Mouse (Mus musculus): ENCODE results near the gene Ssh1. TPM values are rescaled to one million over a fixed set of nuclear protein-coding genes. Genes with fewer than 3 reads are reported as not detected.

The Ssh1 gene
- polyA plus RNA-seq, 1 experiment from 2014 or later = 29.9 TPM

DNA sequence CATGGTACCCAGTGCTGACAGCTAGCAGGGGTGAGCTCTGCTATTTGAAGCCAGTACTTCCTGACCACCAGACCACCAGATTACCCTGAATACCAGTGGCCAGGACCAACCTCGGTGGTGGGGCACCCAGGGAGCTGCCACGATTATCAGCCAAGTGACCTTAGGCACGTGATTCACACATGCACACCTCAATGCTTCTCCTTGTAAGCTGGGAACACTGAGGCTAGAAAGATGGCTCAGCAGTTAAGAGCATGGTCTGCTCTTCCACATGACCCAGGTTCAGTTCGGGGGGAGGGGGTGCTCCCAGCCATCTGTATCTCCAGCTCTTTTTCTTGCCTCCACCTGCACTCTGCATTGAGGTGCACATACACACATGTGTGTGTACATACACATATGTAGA is 15.4 kb upstream of the Ssh1 start:
- no peak overlapping the region for H3K9ac ChIP-seq
- TF ChIP-seq CTCF (IDR thresholded peaks at IDR 0.05; ENCODE audit: low read depth) = no peak
- H3K36me3 ChIP-seq (ENCODE audit: insufficient read depth) = no peaks in the 10 kb centered on the region
- WGBS = 56% methylated on average over 4 of the region's 4 CpGs
- H3K27me3 ChIP-seq (ENCODE audit: insufficient read depth, low read length) = no peaks in the 10 kb centered on the region
- H3K4me3 ChIP-seq (ENCODE audit: low read depth, low read length) = no peak overlapping the region
- H3K4me1 ChIP-seq (ENCODE audit: insufficient read depth) = no peaks in the 10 kb centered on the region
- no peak for ATAC-seq (ENCODE audit: insufficient read depth)
- no peak for DNase-seq
- no peak overlapping the region for H3K4me2 ChIP-seq
- no peak overlapping the region for H3K27ac ChIP-seq (ENCODE audit: low read depth)
- H3K9me3 ChIP-seq (ENCODE audit: low read depth, low read length) = no peaks in the 10 kb centered on the region

DNA sequence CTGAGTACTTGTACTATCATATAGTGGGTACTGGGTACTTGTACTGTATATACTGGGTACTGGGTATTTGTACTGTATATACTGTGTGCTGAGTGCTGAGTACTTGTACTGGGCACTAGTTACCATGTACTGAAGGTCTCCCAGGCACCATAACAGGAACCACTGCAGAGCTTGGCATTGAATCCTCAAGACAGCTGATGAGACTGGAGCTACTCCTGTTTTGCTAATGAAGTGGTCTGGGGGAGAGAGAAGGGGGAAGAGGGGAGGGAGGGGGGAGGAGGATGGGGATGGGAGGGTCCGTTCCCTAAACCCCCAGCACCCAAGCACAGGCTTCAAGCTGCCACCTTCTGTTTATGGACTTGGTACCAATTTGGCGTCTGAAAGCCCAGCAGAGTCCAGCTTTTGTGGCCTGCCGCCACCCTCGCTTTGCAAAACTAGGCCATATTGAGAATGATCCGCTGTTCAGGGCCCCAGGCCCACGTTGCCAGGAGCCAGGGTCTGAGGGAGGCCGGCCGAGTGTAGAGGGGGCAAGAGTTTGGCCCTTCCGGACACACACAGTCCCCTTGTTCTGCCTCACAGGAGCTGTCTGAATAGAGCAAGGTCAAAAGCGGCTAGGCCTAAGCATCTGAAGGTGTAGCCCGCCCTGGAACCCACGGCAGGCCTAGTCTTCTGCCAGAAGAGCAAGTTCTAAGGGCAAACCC is 14.2 kb upstream of the Ssh1 start:
- no peak for DNase-seq
- Histone ChIP-seq H3K4me1 (ENCODE audit: insufficient read depth) (no peaks in the 10 kb centered on the region), H3K9me3 (ENCODE audit: low read depth, low read length) (no peaks in the 10 kb centered on the region), H3K27ac (ENCODE audit: low read depth) (no peak overlapping the region), H3K4me2 (no peak overlapping the region), H3K9ac (no peak overlapping the region), H3K4me3 (ENCODE audit: low read depth, low read length) (no peak overlapping the region), H3K36me3 (ENCODE audit: insufficient read depth) (no peaks in the 10 kb centered on the region), H3K27me3 (ENCODE audit: insufficient read depth, low read length) (no peaks in the 10 kb centered on the region)
- ATAC-seq (ENCODE audit: insufficient read depth) = no peak
- TF ChIP-seq CTCF (IDR thresholded peaks at IDR 0.05; ENCODE audit: low read depth) = no peak
- 76% methylated on average over 12 of the region's 12 CpGs for whole genome bisulfite sequencing

GRCm38 (mm10) chr5:114006974-114007373 is 13.3 kb upstream of the Ssh1 start:
- Histone ChIP-seq H3K4me3 (ENCODE audit: low read depth, low read length) (no peak overlapping the region), H3K4me1 (ENCODE audit: insufficient read depth) (no peaks in the 10 kb centered on the region), H3K9ac (no peak overlapping the region), H3K4me2 (no peak overlapping the region), H3K36me3 (ENCODE audit: insufficient read depth) (no peaks in the 10 kb centered on the region), H3K9me3 (ENCODE audit: low read depth, low read length) (no peaks in the 10 kb centered on the region), H3K27ac (ENCODE audit: low read depth) (no peak overlapping the region), H3K27me3 (ENCODE audit: insufficient read depth, low read length) (no peaks in the 10 kb centered on the region)
- ATAC-seq (ENCODE audit: insufficient read depth) = no peak
- TF ChIP-seq CTCF (IDR thresholded peaks at IDR 0.05; ENCODE audit: low read depth) = no peak
- WGBS = 67% methylated on average over 4 of the region's 4 CpGs
- DNase-seq = no peak

- 85% methylated on average over 5 of the region's 5 CpGs for WGBS
- ATAC-seq (ENCODE audit: insufficient read depth) = no peak
- no peaks in the 10 kb centered on the region for H3K36me3 ChIP-seq (ENCODE audit: insufficient read depth)
- no peaks in the 10 kb centered on the region for H3K9me3 ChIP-seq (ENCODE audit: low read depth, low read length)
- no peak overlapping the region for H3K27ac ChIP-seq (ENCODE audit: low read depth)
- TF ChIP-seq CTCF (IDR thresholded peaks at IDR 0.05; ENCODE audit: low read depth) = no peak
- H3K4me3 ChIP-seq (ENCODE audit: low read depth, low read length) = no peak overlapping the region
- no peak overlapping the region for H3K9ac ChIP-seq
- DNase-seq = no peak
- no peak overlapping the region for H3K4me2 ChIP-seq
- H3K4me1 ChIP-seq (ENCODE audit: insufficient read depth) = no peaks in the 10 kb centered on the region
- no peaks in the 10 kb centered on the region for H3K27me3 ChIP-seq (ENCODE audit: insufficient read depth, low read length)
Measured at GRCm38 (mm10) chr5:114005100-114005499, 11.4 kb upstream of the Ssh1 start.

DNA sequence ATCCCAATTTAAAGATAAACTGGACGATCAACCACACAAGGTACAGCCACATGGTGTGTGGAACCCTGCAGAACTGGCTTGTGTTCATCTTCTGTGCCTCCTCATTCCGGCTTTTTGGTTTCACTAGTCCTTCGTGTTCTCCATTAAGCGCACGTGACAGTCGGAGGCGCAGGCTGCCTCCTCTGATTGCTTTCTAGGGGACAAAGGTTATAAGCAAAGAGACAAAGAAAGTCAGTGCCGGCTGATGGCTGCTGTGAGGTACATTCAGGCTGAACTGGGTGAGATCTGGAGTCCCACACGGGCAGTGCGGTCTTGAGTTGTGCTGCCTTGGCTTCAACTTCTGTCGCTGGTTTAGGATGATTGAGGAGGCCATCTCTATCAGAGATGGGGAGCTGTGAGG is 10.9 kb upstream of the Ssh1 start:
- no peaks in the 10 kb centered on the region for H3K9me3 ChIP-seq (ENCODE audit: low read depth, low read length)

GRCm38 (mm10) chr5:114003542-114003941 is 9.8 kb upstream of the Ssh1 start, which contains the start of gene Dao:
Gene Dao, plus strand, starts transcription at chr5:114003703.
- no peak for TF ChIP-seq CTCF (IDR thresholded peaks at IDR 0.05; ENCODE audit: low read depth)
- no peak for ATAC-seq (ENCODE audit: insufficient read depth)
- WGBS = 48% methylated on average over 5 of the region's 5 CpGs
- H3K9ac ChIP-seq = no peak within 1 kb of the TSS
- no peak within 1 kb of the TSS for H3K27ac ChIP-seq (ENCODE audit: low read depth)
- no peak within 1 kb of the TSS for H3K4me3 ChIP-seq (ENCODE audit: low read depth, low read length)
- no peak for DNase-seq
- no peaks in the 10 kb centered on the region for H3K4me1 ChIP-seq (ENCODE audit: insufficient read depth)
- H3K36me3 ChIP-seq (ENCODE audit: insufficient read depth) = no peaks in the 10 kb centered on the region
- no peak within 1 kb of the TSS for H3K4me2 ChIP-seq
- H3K27me3 ChIP-seq (ENCODE audit: insufficient read depth, low read length) = no peaks in the 10 kb centered on the region
- H3K9me3 ChIP-seq (ENCODE audit: low read depth, low read length) = no peaks in the 10 kb centered on the region

More for the DNA sequence above, 10.9 kb upstream of the Ssh1 start:
- 77% methylated on average over 11 of the region's 11 CpGs for WGBS
- no peak overlapping the region for H3K4me3 ChIP-seq (ENCODE audit: low read depth, low read length)
- ATAC-seq (ENCODE audit: insufficient read depth) (no peak), DNase-seq (no peak)
- H3K27ac ChIP-seq (ENCODE audit: low read depth) = no peak overlapping the region
- H3K36me3 ChIP-seq (ENCODE audit: insufficient read depth) = no peaks in the 10 kb centered on the region
- H3K4me1 ChIP-seq (ENCODE audit: insufficient read depth) = no peaks in the 10 kb centered on the region
- H3K4me2 ChIP-seq = no peak overlapping the region
- TF ChIP-seq CTCF (IDR thresholded peaks at IDR 0.05; ENCODE audit: low read depth) = no peak
- no peak overlapping the region for H3K9ac ChIP-seq
- no peaks in the 10 kb centered on the region for H3K27me3 ChIP-seq (ENCODE audit: insufficient read depth, low read length)

DNA sequence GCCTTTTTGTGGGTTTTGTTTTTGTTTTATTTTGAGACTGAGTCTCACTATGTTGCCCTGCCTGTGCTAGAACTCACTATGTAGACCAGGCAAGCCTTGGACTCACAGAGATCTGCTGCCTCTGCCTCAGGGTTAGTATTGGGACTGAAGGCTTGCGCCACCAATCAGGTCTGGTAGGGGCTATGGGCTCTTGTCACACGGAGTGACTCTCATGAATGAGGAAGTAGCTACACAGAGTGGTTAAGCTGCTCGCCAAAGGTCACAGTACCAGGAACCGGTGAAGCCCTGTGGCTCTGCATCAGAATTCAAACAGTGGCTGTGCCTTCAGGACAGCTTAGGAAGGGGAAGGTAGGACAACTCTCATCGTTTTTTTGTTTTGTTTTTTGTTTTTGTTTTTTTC is 5.7 kb upstream of the Ssh1 start:
- Histone ChIP-seq H3K4me1 (ENCODE audit: insufficient read depth) (peaks cover 2% of the 10 kb centered on the region; the same call in 1 of the 2 replicates), H3K9ac (no peak overlapping the region), H3K9me3 (ENCODE audit: low read depth, low read length) (no peaks in the 10 kb centered on the region), H3K27me3 (ENCODE audit: insufficient read depth, low read length) (no peaks in the 10 kb centered on the region), H3K4me3 (ENCODE audit: low read depth, low read length) (no peak overlapping the region), H3K27ac (ENCODE audit: low read depth) (no peak overlapping the region), H3K4me2 (no peak overlapping the region), H3K36me3 (ENCODE audit: insufficient read depth) (no peaks in the 10 kb centered on the region)
- no peak for DNase-seq
- ATAC-seq (ENCODE audit: insufficient read depth) = no peak
- WGBS = 43% methylated on average over 5 of the region's 5 CpGs
- TF ChIP-seq CTCF (IDR thresholded peaks at IDR 0.05; ENCODE audit: low read depth) = no peak

Measured in lung, embryonic 14.5 days (tissue).